Mouse (Mus musculus) CH12.LX (cell line): ENCODE results near the gene Rgmb.

Experiments
- CTCF ChIP-seq, 2 experiments: IDR thresholded peaks in 1 of 2; conservative IDR thresholded peaks in 1 of 2; 2 replicates each; pipeline ENCODE4 v1.5.1; 2011 to 2012; ENCODE audit warnings: low read depth in 2 of 2, low read length in 2 of 2, improper control_type of control experiment in 1 of 2, inconsistent platforms in 1 of 2, mild to moderate bottlenecking in 1 of 2, moderate library complexity in 1 of 2
- EP300 ChIP-seq: IDR thresholded peaks from 2 replicates; pipeline ENCODE4 v1.6.1; 2011; ENCODE audit warnings: low read length, improper control_type of control experiment
- ETS1 ChIP-seq: conservative IDR thresholded peaks from 2 replicates; pipeline ENCODE4 v1.6.1; 2012; ENCODE audit warnings: low read depth, mild to moderate bottlenecking, inconsistent platforms, low read length, improper control_type of control experiment, moderate library complexity
- JUND ChIP-seq: conservative IDR thresholded peaks from 2 replicates; pipeline ENCODE4 v1.6.1; 2011; ENCODE audit warnings: low read depth, low read length, improper control_type of control experiment
- KAT2A ChIP-seq: IDR thresholded peaks from 2 replicates; pipeline ENCODE4 v1.6.1; 2012; ENCODE audit warnings: low read length, improper control_type of control experiment, inconsistent platforms; ENCODE audit not compliant: insufficient replicate concordance
- MYC ChIP-seq: IDR thresholded peaks from 2 replicates; pipeline ENCODE4 v1.6.1; 2011; ENCODE audit warnings: low read depth, mild to moderate bottlenecking, improper control_type of control experiment, low read length
- POLR2A ChIP-seq: IDR thresholded peaks from 2 replicates; pipeline ENCODE4 v1.6.1; 2011; ENCODE audit warnings: low read depth, mild to moderate bottlenecking, improper control_type of control experiment, low read length
- RCOR1 ChIP-seq: conservative IDR thresholded peaks from 2 replicates; pipeline ENCODE4 v1.6.1; 2012; ENCODE audit warnings: low read depth, mild to moderate bottlenecking, inconsistent platforms, low read length, improper control_type of control experiment
- SMC3 ChIP-seq: IDR thresholded peaks from 2 replicates; pipeline ENCODE4 v1.6.1; 2011; ENCODE audit warnings: low read depth, low read length, improper control_type of control experiment
- TCF12 ChIP-seq: IDR thresholded peaks from 2 replicates; pipeline ENCODE4 v1.6.1; 2014; ENCODE audit warnings: low read depth, mild to moderate bottlenecking, inconsistent platforms, low read length, improper control_type of control experiment
- ZC3H11A ChIP-seq: IDR thresholded peaks from 2 replicates; pipeline ENCODE4 v1.6.1; 2012; ENCODE audit warnings: low read depth, mild to moderate bottlenecking, inconsistent platforms, low read length, improper control_type of control experiment
- ZKSCAN1 ChIP-seq: IDR thresholded peaks from 2 replicates; pipeline ENCODE4 v1.6.1; 2012; ENCODE audit warnings: low read depth, inconsistent platforms, low read length, improper control_type of control experiment, borderline replicate concordance
- ZMIZ1 ChIP-seq: IDR thresholded peaks from 2 replicates; pipeline ENCODE4 v1.6.1; 2012; ENCODE audit warnings: low read depth, mild to moderate bottlenecking, inconsistent platforms, low read length, improper control_type of control experiment
- ZNF384 ChIP-seq: IDR thresholded peaks from 2 replicates; pipeline ENCODE4 v1.6.1; 2012; ENCODE audit warnings: low read depth, low read length, improper control_type of control experiment, inconsistent platforms

DNA sequence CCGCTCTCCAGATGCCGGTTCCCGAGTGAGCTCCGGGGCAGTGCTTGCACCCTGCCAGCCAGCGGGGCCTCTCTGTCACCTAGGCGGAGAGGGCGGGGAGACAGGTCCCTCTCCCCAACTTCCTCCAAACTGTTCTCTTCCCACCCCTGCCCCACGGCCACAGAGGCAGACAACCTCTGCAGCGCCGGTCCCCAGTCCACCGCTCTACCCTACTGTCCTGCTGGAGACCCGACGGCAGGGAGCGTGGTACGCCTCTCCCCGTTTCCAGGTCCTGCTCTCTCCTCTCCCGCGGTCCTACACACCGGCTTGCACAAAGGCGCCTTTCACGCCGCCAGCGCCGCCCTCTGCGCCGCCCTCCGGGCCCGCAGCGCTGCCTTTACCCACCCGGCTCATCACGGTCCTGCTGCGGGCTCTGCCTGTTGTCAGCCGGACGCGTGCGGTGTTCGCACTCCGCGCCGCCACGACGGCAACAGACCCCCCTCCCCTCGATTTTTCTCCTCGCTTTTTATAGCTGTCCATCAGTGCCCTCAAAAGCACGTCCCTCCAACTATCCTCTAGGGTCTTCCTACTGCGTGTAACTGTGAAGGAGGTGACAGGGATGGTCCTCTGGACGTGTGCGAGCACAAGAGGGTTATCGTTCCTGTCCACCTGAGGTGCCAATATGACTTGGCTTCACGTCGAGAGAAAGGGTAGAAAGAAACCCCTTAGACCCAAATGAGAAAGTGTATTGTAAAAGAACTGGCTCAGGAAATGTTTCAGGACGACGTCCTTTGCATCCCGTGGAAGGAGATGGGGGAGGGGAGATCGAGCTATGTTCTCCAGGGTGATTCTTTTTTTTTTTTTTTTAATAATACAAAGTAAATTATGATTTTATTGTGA, at the start of gene Rgmb:
- TF ChIP-seq RCOR1 (no peak), CTCF (conservative IDR thresholded peaks at IDR 0.05 in 1 of 2, IDR thresholded peaks at IDR 0.05 in 1 of 2; ENCODE audit: low read depth in 2 of 2, low read length in 2 of 2) (no peak), EP300 (no peak), KAT2A (no peak), JUND (no peak), POLR2A (no peak), ETS1 (no peak), MYC (no peak), ZMIZ1 (no peak), SMC3 (no peak), ZNF384 (no peak), TCF12 (no peak), ZC3H11A (no peak), ZKSCAN1 (no peak)
